Mouse (Mus musculus): ENCODE data around the gene Rab43. TPM values are rescaled to one million over a fixed set of nuclear protein-coding genes. Genes with fewer than 3 reads are reported as not detected.

Gene Rab43
- polyA plus RNA-seq (2016; fragmentation: Nextera tagmentation; extraction: Ambion mirVana): 8.1 and 8.5 TPM in 2 replicates

DNA sequence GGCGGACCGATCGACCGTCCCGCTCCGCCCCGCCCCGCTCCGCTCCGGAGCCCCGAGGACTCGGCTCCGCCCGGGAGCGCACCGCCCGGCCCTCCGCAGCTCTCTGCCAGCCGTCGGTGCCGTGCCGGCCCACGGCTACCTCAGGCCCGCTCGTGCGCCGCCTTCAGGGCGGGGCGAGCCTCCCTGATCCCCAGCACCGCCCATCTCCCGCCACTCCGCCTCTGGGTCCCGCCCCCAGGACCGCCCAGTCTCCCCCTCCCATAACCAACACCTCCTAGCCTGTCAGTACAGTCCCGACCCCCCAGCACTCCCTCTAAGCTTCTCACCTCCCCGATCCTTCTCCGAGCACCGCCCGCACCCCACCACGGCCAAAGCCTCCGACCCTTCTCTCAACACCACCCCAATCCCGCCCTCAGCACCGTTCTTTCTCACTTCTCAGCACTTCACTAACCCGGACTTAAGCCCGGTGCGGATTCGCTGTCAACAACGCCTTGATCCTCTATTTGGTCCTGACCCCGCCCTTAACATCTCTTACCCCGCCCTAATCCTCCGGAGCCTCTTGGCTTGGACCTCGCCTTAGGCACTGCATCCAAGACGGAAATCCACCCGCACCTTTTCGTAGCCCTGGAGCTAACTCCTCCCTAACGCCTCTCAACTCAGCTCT, at the start of gene Rab43:
Gene Rab43 (minus strand): TSS at position 490 of the 664 bp plus-strand sequence.
- Histone ChIP-seq H3K27ac (ENCODE audit: poor library complexity, severe bottlenecking) (peak within 1 kb of the TSS; percentile 79), H3K36me3 (peaks cover 14% of the 10 kb centered on the region), H3K9ac (peak within 1 kb of the TSS; percentile 84), H3K4me3 (peak within 1 kb of the TSS; percentile 86), H3K4me1 (replicated peaks) (peaks cover 21% of the 10 kb centered on the region), H3K9me3 (replicated peaks) (no peaks in the 10 kb centered on the region), H3K4me2 (peak within 1 kb of the TSS; percentile 91), H3K27me3 (replicated peaks) (no peaks in the 10 kb centered on the region)
- ATAC-seq (ENCODE audit: insufficient number of reproducible peaks, low FRiP score): peak; percentile 97
- under 1% methylated on average over 56 of the region's 56 CpGs for WGBS

- no peak overlapping the region for H3K9ac ChIP-seq
- H3K4me3 ChIP-seq: no peak overlapping the region
- no peak overlapping the region for H3K27ac ChIP-seq (ENCODE audit: poor library complexity, severe bottlenecking)
- no peak overlapping the region for H3K4me2 ChIP-seq
- WGBS: 31% methylated on average over 1 of the region's 1 CpGs
- no peaks in the 10 kb centered on the region for H3K9me3 ChIP-seq (replicated peaks)
- no peak for ATAC-seq (ENCODE audit: insufficient number of reproducible peaks, low FRiP score)
- H3K36me3 ChIP-seq: no peaks in the 10 kb centered on the region
- peaks cover 5% of the 10 kb centered on the region; the same call in 1 of the 2 replicates for H3K27me3 ChIP-seq (replicated peaks)
- H3K4me1 ChIP-seq (replicated peaks): no peaks in the 10 kb centered on the region
Measured at GRCm38 (mm10) chr6:87857071-87857470, 45.1 kb upstream of the Rab43 start.

DNA sequence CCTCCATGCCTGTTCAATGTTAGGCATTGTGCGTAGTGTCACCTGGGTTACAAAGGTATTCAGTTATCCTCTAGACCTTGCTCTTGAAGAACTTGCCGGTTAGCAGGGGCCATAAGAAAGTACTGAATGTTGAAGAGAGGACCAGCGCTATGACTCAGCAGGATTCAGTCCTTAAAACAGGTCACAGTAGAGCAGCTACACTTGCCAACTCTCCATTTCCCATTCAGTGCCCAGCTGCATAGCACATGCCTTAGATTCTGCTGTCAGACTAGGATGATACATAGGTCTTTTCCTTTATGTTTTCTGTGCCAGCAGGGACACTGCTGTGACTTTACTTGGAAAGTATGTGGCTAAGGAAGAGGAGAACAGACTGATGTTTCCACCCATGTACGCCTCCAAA, 41.5 kb upstream of the Rab43 start:
- Histone ChIP-seq H3K27me3 (replicated peaks) (peaks cover 5% of the 10 kb centered on the region; the same call in 1 of the 2 replicates), H3K4me1 (replicated peaks) (peaks cover 5% of the 10 kb centered on the region), H3K27ac (ENCODE audit: poor library complexity, severe bottlenecking) (no peak overlapping the region), H3K4me3 (no peak overlapping the region), H3K9me3 (replicated peaks) (no peaks in the 10 kb centered on the region), H3K36me3 (peaks cover 4% of the 10 kb centered on the region), H3K9ac (no peak overlapping the region), H3K4me2 (no peak overlapping the region)
- WGBS: 78% methylated on average over 4 of the region's 4 CpGs
- no peak for ATAC-seq (ENCODE audit: insufficient number of reproducible peaks, low FRiP score)

DNA sequence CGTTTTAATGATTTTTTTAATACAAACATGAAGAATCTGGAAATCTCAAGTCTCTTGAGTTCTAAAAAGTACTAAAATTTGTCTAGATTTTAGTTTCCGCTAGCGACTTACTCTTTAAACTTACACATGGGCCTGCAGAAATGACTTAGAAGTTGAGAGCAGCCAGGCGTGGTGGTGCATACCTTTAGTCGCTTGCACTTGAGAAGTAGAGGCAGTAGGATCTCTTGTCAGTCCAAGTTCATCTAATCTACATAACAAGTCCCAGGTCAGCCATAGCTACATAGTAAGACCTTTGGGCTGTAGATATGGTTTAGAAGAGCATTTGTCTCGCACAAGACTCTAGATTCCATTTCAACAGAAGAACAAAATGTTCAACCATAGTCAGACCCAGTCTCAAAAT, 39.9 kb upstream of the Rab43 start:
- Histone ChIP-seq H3K27ac (ENCODE audit: poor library complexity, severe bottlenecking) (no peak overlapping the region), H3K27me3 (replicated peaks) (peaks cover 3% of the 10 kb centered on the region; the same call in 1 of the 2 replicates), H3K4me1 (replicated peaks) (peaks cover 14% of the 10 kb centered on the region), H3K9ac (no peak overlapping the region), H3K4me3 (no peak overlapping the region), H3K4me2 (no peak overlapping the region), H3K9me3 (replicated peaks) (no peaks in the 10 kb centered on the region), H3K36me3 (peaks cover 8% of the 10 kb centered on the region)
- no peak for ATAC-seq (ENCODE audit: insufficient number of reproducible peaks, low FRiP score)
- WGBS: 72% methylated on average over 6 of the region's 6 CpGs

DNA sequence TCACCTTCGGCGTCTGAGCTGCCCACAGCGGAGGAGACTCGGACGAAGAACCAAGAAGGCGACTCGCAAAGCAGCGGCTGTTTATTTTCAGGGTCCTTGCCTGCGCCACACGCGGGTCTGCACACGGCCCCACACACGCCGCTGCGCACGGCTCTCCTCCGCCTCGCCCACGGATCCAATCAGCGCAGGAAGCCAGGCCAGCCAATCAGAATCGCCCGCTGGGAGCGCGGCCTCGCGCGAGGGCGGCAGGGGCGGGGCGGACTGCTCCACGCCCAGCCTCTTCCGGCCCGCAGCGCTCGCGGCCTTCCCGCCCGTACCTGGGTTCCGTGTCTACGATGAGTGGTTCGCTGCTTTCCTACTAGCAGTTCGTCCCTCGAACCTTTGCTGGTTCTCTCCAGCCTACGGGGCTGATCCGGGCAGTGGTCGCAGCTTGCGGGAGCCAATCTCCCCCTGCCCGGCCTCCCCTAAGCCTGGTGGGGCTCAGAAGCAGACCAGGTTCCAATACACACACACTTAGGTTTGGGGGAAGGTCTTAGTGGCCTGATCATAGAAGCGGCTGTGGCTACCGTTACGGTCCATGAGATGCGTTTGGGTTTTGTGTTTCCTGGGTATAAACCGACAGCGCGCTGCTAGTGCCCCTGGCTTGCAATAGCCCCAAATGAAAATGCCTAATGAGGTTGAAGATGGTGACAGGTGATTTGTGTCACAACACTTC, 39.1 kb upstream of the Rab43 start, which contains the start of gene Cnbp:
Gene Cnbp (minus strand): TSS at position 207 of the 715 bp plus-strand sequence.
- Histone ChIP-seq H3K4me2 (peak within 1 kb of the TSS; percentile 79), H3K4me3 (peak within 1 kb of the TSS; percentile 99), H3K9ac (peak within 1 kb of the TSS; percentile 100), H3K27ac (ENCODE audit: poor library complexity, severe bottlenecking) (peak within 1 kb of the TSS; percentile 92), H3K27me3 (replicated peaks) (no peaks in the 10 kb centered on the region), H3K36me3 (peaks cover 8% of the 10 kb centered on the region), H3K4me1 (replicated peaks) (peaks cover 16% of the 10 kb centered on the region), H3K9me3 (replicated peaks) (no peaks in the 10 kb centered on the region)
- WGBS: under 1% methylated on average over 55 of the region's 55 CpGs
- ATAC-seq (ENCODE audit: insufficient number of reproducible peaks, low FRiP score): peak; percentile 99

- Histone ChIP-seq H3K9ac (peak overlapping the region; percentile 100), H3K4me3 (peak overlapping the region; percentile 99), H3K4me1 (replicated peaks) (peaks cover 16% of the 10 kb centered on the region), H3K36me3 (peaks cover 11% of the 10 kb centered on the region), H3K9me3 (replicated peaks) (no peaks in the 10 kb centered on the region), H3K4me2 (peak overlapping the region; percentile 79), H3K27ac (ENCODE audit: poor library complexity, severe bottlenecking) (peak overlapping the region; percentile 92), H3K27me3 (replicated peaks) (no peaks in the 10 kb centered on the region)
- ATAC-seq (ENCODE audit: insufficient number of reproducible peaks, low FRiP score): peak; percentile 74
- WGBS: under 1% methylated on average over 73 of the region's 73 CpGs
Measured at GRCm38 (mm10) chr6:87850155-87850899, 38.4 kb upstream of the Rab43 start.

GRCm38 (mm10) chr6:87849780-87850154, 37.8 kb upstream of the Rab43 start:
- Histone ChIP-seq H3K9me3 (replicated peaks) (no peaks in the 10 kb centered on the region), H3K4me2 (peak overlapping the region; percentile 79), H3K9ac (peak overlapping the region; percentile 100), H3K4me1 (replicated peaks) (peaks cover 16% of the 10 kb centered on the region), H3K36me3 (peaks cover 17% of the 10 kb centered on the region), H3K27ac (ENCODE audit: poor library complexity, severe bottlenecking) (peak overlapping the region; percentile 92), H3K4me3 (peak overlapping the region; percentile 99), H3K27me3 (replicated peaks) (no peaks in the 10 kb centered on the region)
- WGBS: under 1% methylated on average over 8 of the region's 8 CpGs
- no peak for ATAC-seq (ENCODE audit: insufficient number of reproducible peaks, low FRiP score)

- no peak for ATAC-seq (ENCODE audit: insufficient number of reproducible peaks, low FRiP score)
- Histone ChIP-seq H3K4me1 (replicated peaks) (peaks cover 16% of the 10 kb centered on the region), H3K27me3 (replicated peaks) (no peaks in the 10 kb centered on the region), H3K36me3 (peaks cover 43% of the 10 kb centered on the region), H3K4me3 (no peak overlapping the region), H3K4me2 (no peak overlapping the region), H3K9ac (no peak overlapping the region), H3K9me3 (replicated peaks) (no peaks in the 10 kb centered on the region), H3K27ac (ENCODE audit: poor library complexity, severe bottlenecking) (no peak overlapping the region)
- 80% methylated on average over 1 of the region's 1 CpGs for WGBS
Measured at GRCm38 (mm10) chr6:87846813-87847212, 34.8 kb upstream of the Rab43 start.

DNA sequence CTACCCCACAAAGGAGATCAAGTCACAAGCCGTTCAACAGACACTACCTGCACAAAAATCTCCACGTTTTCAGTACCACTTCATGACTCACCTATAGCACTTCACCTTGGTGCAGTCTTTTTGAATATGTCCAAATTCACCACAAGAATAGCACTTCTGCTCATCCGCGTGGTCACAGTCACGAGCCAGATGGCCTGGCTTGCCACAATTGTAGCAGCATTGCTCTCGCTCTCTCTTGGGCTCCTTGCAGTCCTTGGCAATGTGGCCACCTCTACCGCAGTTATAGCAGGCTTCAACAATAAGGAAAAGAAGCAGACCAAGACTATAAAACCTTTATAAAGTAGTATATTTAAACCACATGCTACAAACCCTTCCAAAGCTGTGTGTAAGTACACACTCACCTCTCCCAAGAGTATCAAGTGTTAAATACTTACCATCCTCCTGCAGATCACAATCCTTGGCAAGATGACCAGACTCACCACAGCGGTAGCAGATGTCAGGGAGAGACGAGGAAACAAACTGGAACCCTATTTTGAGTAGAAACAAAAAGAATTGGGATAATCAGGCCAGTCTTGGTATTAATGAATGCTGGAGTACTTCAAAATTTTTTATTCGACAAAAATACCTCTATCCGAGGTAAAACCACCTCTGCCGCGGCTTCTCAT, 33.2 kb upstream of the Rab43 start:
- Histone ChIP-seq H3K36me3 (peaks cover 47% of the 10 kb centered on the region), H3K9me3 (replicated peaks) (no peaks in the 10 kb centered on the region), H3K27me3 (replicated peaks) (no peaks in the 10 kb centered on the region), H3K4me2 (no peak overlapping the region), H3K9ac (no peak overlapping the region), H3K4me3 (no peak overlapping the region), H3K4me1 (replicated peaks) (peaks cover 16% of the 10 kb centered on the region), H3K27ac (ENCODE audit: poor library complexity, severe bottlenecking) (no peak overlapping the region)
- ATAC-seq (ENCODE audit: insufficient number of reproducible peaks, low FRiP score): no peak
- WGBS: 94% methylated on average over 13 of the region's 13 CpGs

GRCm38 (mm10) chr6:87842254-87842653, 30.3 kb upstream of the Rab43 start:
- 20% methylated on average over 1 of the region's 1 CpGs for WGBS
- peaks cover 38% of the 10 kb centered on the region for H3K36me3 ChIP-seq
- H3K27ac ChIP-seq (ENCODE audit: poor library complexity, severe bottlenecking): no peak overlapping the region
- ATAC-seq (ENCODE audit: insufficient number of reproducible peaks, low FRiP score): no peak
- H3K4me3 ChIP-seq: no peak overlapping the region
- no peaks in the 10 kb centered on the region for H3K27me3 ChIP-seq (replicated peaks)
- peaks cover 15% of the 10 kb centered on the region for H3K4me1 ChIP-seq (replicated peaks)
- no peak overlapping the region for H3K9ac ChIP-seq
- H3K9me3 ChIP-seq (replicated peaks): no peaks in the 10 kb centered on the region
- H3K4me2 ChIP-seq: no peak overlapping the region
